Mouse (Mus musculus) megakaryocyte, embryonic 14.5 days (primary cell): Measurements from ENCODE around the gene Vapb. TPM values are rescaled to one million over a fixed set of nuclear protein-coding genes. Genes with fewer than 3 reads are reported as not detected.

Experiments used
- H3K27me3 ChIP-seq: replicated peaks from 2 replicates; pipeline ENCODE3; 2012; ENCODE audit warnings: inconsistent platforms
- H3K36me3 ChIP-seq: replicated peaks from 2 replicates; pipeline ENCODE3; 2012; ENCODE audit warnings: low read length, inconsistent platforms, mixed read lengths
- H3K4me1 ChIP-seq: 2 replicates; pipeline ENCODE4 v1.6.1; 2012; ENCODE audit warnings: inconsistent platforms
- H3K4me3 ChIP-seq: replicated peaks from 2 replicates; pipeline ENCODE3; 2012; ENCODE audit warnings: moderate library complexity, mild to moderate bottlenecking, inconsistent platforms
- H3K9me3 ChIP-seq: 2 replicates; pipeline ENCODE4 v1.6.1; 2012; ENCODE audit warnings: inconsistent platforms
- FLI1 ChIP-seq: IDR thresholded peaks from 2 replicates; pipeline ENCODE4 v1.6.1; 2012; ENCODE audit warnings: low read length, inconsistent platforms, mixed read lengths
- GATA1 ChIP-seq: IDR thresholded peaks from 3 replicates; pipeline ENCODE4 v1.6.1; 2012; ENCODE audit warnings: mixed read lengths, low read length, inconsistent platforms, borderline replicate concordance
- polyA plus RNA-seq: library from polyadenylated mRNA; stranded (reverse); fragments of >175 nt; gene quantifications from 2 replicates; pipeline ENCODE4 v1.2.3, GENCODE M21; 2012; ENCODE audit warnings: low replicate concordance; ENCODE audit not compliant: insufficient read depth

The Vapb gene
- polyA plus RNA-seq, 1 experiment = 36.2 TPM

- no peak overlapping the region for H3K4me3 ChIP-seq
- H3K36me3 ChIP-seq = peaks cover 65% of the 10 kb centered on the region
These were observed 23.3 kb downstream of the Vapb start for GRCm38 (mm10) chr2:173760607-173761006.

GRCm38 (mm10) chr2:173764629-173765028 lies 27.3 kb downstream of the Vapb start:
- peaks cover 78% of the 10 kb centered on the region for H3K36me3 ChIP-seq
- H3K4me3 ChIP-seq = no peak overlapping the region
- no peaks in the 10 kb centered on the region for H3K9me3 ChIP-seq
- peaks cover 87% of the 10 kb centered on the region for H3K4me1 ChIP-seq
- no peak for TF ChIP-seq FLI1
- TF ChIP-seq GATA1 = no peak
- no peaks in the 10 kb centered on the region for H3K27me3 ChIP-seq

More at GRCm38 (mm10) chr2:173760607-173761006, 23.3 kb downstream of the Vapb start:
- TF ChIP-seq FLI1 (no peak), GATA1 (no peak)
- no peaks in the 10 kb centered on the region for H3K27me3 ChIP-seq
- H3K9me3 ChIP-seq = no peaks in the 10 kb centered on the region
- peaks cover 63% of the 10 kb centered on the region for H3K4me1 ChIP-seq

- peaks cover 82% of the 10 kb centered on the region for H3K36me3 ChIP-seq
- H3K4me3 ChIP-seq = no peak overlapping the region
- no peaks in the 10 kb centered on the region for H3K27me3 ChIP-seq
- TF ChIP-seq FLI1 (no peak), GATA1 (no peak)
- peaks cover 71% of the 10 kb centered on the region for H3K4me1 ChIP-seq
- no peaks in the 10 kb centered on the region for H3K9me3 ChIP-seq
These were observed 30.8 kb downstream of the Vapb start for GRCm38 (mm10) chr2:173767959-173768595.

- peaks cover 65% of the 10 kb centered on the region for H3K4me1 ChIP-seq
- H3K4me3 ChIP-seq = no peak overlapping the region
- no peaks in the 10 kb centered on the region for H3K9me3 ChIP-seq
- TF ChIP-seq GATA1 (no peak), FLI1 (no peak)
- no peaks in the 10 kb centered on the region for H3K27me3 ChIP-seq
- peaks cover 81% of the 10 kb centered on the region for H3K36me3 ChIP-seq
These were observed 31.9 kb downstream of the Vapb start for GRCm38 (mm10) chr2:173769183-173769582.

GRCm38 (mm10) chr2:173770620-173771019 lies 33.3 kb downstream of the Vapb start:
- TF ChIP-seq GATA1 (no peak), FLI1 (no peak)
- H3K36me3 ChIP-seq = peaks cover 80% of the 10 kb centered on the region
- H3K9me3 ChIP-seq = no peaks in the 10 kb centered on the region
- H3K4me1 ChIP-seq = peaks cover 63% of the 10 kb centered on the region
- no peak overlapping the region for H3K4me3 ChIP-seq
- H3K27me3 ChIP-seq = no peaks in the 10 kb centered on the region

- TF ChIP-seq GATA1 (no peak), FLI1 (no peak)
These were observed 34.4 kb downstream of the Vapb start for GRCm38 (mm10) chr2:173771706-173772105.

GRCm38 (mm10) chr2:173775556-173775955 lies 38.2 kb downstream of the Vapb start:
- peaks cover 27% of the 10 kb centered on the region for H3K4me1 ChIP-seq
- H3K36me3 ChIP-seq = peaks cover 97% of the 10 kb centered on the region
- H3K4me3 ChIP-seq = no peak overlapping the region
- no peaks in the 10 kb centered on the region for H3K9me3 ChIP-seq
- no peaks in the 10 kb centered on the region for H3K27me3 ChIP-seq
- no peak for TF ChIP-seq FLI1
- no peak for TF ChIP-seq GATA1

More at GRCm38 (mm10) chr2:173771706-173772105, 34.4 kb downstream of the Vapb start:
- no peaks in the 10 kb centered on the region for H3K9me3 ChIP-seq
- peaks cover 54% of the 10 kb centered on the region for H3K4me1 ChIP-seq
- H3K4me3 ChIP-seq = no peak overlapping the region
- no peaks in the 10 kb centered on the region for H3K27me3 ChIP-seq
- H3K36me3 ChIP-seq = peaks cover 80% of the 10 kb centered on the region

GRCm38 (mm10) chr2:173776108-173776507 lies 38.8 kb downstream of the Vapb start:
- no peak overlapping the region for H3K4me3 ChIP-seq
- H3K27me3 ChIP-seq = no peaks in the 10 kb centered on the region
- peaks cover 97% of the 10 kb centered on the region for H3K36me3 ChIP-seq
- H3K9me3 ChIP-seq = no peaks in the 10 kb centered on the region
- peaks cover 24% of the 10 kb centered on the region for H3K4me1 ChIP-seq
- TF ChIP-seq FLI1 (no peak), GATA1 (no peak)

- TF ChIP-seq FLI1 (no peak), GATA1 (no peak)
- Histone ChIP-seq H3K4me3 (no peak overlapping the region), H3K27me3 (no peaks in the 10 kb centered on the region), H3K9me3 (no peaks in the 10 kb centered on the region), H3K4me1 (peaks cover 24% of the 10 kb centered on the region), H3K36me3 (peaks cover 72% of the 10 kb centered on the region)
These were observed 43.6 kb downstream of the Vapb start for GRCm38 (mm10) chr2:173780931-173781330.

GRCm38 (mm10) chr2:173784366-173784765 lies 47.1 kb downstream of the Vapb start:
- no peak for TF ChIP-seq GATA1
- TF ChIP-seq FLI1 = no peak
- no peak overlapping the region for H3K4me3 ChIP-seq
- no peaks in the 10 kb centered on the region for H3K9me3 ChIP-seq
- H3K36me3 ChIP-seq = peaks cover 39% of the 10 kb centered on the region
- H3K4me1 ChIP-seq = peaks cover 39% of the 10 kb centered on the region
- no peaks in the 10 kb centered on the region for H3K27me3 ChIP-seq
